Mouse (Mus musculus): Measurements from ENCODE around the gene Lrmda. TPM values are rescaled to one million over a fixed set of nuclear protein-coding genes. Genes with fewer than 3 reads are reported as not detected.

Lrmda gene
- total RNA-seq, 1 experiment from 2014 or later: 4.2 TPM

- no peak for DNase-seq
Measured at GRCm38 (mm10) chr14:22043420-22043819, 23.9 kb downstream of the Lrmda start.

DNA sequence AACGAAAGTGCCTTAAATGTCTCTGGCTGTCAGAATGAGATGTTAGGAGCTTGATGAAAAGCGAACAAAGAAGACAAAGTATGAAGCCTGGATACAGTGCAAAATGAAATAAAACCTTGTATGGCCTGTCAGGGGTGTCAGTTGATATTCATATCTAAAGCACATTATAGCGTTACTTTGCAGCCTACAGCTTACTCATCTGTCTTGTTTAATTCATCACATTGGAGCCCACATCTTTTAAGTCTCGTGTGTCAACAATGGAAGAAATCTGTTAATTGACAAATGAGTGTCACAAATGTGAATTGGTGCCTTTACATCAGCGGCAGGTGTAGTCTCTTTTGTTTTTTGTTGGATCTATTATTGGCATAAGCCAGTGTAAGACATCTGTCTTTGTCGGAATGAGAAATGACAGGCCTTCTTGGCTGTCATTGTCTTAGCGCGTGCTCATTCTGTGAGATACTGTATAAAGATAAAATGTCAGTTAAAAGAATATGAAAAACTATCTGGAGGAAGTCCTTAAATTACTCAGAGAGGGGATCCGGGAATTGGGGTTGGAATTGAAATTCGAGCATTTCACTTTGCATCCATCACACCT, 26.8 kb downstream of the Lrmda start:
- no peak for DNase-seq

DNA sequence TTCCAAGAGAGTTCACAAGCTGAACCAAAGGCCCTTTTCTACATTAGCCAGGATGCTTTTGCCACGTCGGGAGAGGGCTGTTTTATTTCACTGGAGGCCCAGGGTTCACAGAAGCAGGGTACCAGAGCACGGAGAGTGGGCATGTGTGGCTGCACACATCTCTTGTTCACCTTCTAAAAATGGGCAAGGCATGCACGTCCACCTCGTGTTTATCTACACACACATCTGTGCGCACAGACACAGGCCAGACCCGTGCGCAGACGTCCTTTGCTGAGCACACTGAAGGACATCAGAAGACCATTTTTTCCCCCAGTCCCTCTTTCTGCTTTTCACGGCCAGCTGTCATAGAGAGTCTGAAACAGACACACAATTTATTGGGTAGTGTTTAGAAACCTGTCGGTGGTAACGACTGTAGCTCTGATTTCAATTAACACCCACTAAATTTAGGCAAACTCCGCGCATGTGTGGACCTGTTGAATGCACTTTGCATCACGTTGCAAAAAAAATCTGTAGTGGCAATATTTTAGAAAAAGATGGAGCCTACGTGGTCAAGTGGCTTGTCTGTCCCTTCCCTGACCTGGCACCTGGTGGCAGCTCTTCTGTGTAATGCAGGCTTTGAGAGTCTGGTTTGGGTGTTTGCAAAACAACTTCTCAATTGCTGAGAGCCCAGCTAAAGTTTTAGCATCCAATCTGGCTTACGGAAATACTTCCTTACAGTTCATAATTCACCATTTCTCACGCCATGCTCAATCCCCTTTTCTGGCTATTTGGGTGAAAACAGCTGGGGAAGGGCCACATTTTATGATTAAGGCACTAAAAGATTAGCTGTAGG, 28.8 kb downstream of the Lrmda start:
- no peak for DNase-seq

DNA sequence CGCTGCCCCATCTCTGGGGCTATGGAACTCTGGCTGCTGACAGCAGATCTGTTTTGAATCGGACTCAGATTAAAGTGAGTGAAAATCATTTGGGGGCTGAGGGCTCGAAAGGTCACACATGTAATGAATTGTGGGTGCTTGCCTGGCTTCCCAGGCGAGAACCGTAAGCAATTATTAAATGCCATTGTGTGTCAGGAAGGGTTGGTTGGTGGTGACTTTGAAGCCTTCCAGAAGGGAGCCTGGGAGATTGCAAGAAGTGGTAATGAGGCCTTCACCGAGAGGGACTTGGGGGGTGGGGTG, 29.3 kb downstream of the Lrmda start:
- no peak for DNase-seq

GRCm38 (mm10) chr14:22049282-22049681, 29.8 kb downstream of the Lrmda start:
- no peak for DNase-seq

- peak; percentile 42 for DNase-seq
Measured at GRCm38 (mm10) chr14:22051941-22052664, 32.6 kb downstream of the Lrmda start.

DNA sequence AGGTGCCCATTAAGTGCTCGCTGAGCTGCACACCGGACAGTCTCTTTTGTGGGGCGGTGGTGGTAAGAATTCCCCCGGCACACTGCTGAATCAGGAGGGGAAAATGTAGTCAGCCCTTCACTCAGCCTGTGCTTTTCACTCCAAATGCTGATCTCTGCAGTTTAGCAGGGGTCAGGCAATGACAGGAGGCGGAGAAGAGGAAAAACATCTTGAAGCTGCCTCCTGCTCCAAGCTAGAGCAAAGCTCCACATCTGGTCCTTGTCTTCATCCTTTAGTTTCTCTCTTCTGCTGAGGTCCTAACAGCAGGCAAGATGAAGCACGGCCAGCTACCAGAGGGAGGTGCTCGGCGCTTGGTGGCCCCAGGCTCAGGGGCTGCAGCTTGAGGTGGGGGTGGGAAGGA, 36.1 kb downstream of the Lrmda start:
- DNase-seq: no peak

DNA sequence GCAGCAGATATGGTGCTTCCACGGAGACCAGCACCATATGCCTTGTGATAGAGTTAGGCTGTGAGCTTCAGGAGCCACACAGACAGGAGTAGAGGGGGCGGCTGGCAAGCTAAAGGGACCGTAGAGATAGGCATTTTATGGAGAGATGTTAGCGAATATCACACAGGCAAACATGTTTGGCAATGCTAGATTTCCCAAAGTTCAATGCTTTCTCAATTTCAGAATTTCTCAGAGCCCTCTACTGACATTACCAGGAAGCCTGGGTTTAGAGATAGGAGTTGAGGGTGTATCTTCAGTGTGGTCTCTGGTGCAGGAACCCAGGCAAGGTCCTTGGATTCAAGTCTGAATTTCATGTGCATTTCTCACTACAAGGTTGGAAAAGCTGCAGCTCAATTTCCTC, 36.7 kb downstream of the Lrmda start:
- no peak for DNase-seq

DNA sequence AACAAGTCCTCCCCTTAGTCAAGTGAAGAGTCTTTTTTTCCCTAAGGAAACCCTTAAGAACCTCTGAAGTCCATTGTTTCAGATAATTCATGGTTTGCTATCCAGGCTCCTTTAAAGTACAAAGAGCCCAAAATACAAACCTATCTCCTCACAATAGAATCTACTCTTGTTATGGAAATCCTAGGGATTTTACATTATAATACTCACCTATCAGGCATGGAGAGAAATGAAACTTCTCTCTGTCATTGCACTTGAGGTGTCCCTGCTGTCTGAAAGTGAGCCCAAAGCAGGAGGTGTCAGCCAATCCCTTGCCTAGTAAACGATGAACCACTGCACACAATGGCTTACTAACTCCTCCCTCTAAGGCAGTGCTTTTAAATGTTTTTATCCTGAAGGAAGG, 39.2 kb downstream of the Lrmda start:
- no peak for DNase-seq

DNA sequence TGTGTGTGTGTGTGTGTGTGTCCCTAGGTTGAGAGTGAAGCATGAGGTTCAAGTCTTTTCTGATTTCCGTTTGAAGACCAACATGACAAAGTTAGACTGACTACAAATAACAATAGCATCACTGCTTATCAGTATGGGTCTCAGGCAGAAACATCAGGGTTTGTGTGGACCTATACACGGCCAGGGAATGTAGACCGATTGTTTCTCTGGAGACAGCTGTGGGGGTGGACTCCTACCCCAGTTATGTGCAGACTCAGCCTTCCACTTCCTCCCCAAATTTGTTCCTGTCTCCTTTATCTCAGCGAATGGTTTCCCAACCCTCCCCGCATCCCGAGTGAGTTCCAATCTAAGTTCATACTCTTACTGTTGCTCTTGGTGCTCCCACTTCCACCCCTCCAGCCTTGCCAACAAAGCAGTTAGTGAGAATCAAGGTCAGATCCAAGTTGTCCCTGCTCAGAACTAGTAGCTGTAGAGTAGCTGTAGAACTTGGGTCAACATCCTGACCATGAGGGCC, 39.9 kb downstream of the Lrmda start:
- DNase-seq: no peak

DNA sequence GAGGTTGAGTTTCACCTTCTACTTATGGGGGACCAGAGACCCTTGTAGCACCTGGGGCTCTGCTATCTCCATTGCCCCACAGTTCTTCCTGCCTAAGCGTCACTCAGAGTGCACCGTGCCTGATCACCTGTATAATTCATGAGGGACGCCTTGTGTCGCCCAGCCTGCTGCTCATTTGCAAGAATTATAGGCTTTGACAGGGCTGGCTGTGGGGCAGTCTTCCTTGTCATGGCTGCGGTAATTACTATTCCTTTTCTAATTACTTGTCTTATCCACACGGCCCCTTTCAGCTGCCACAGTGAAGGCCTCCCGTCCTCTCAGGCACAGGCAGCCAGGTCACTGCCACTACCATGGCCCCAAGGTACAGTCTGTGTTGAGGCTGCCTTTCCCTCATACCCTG, 41.3 kb downstream of the Lrmda start:
- DNase-seq: no peak

DNA sequence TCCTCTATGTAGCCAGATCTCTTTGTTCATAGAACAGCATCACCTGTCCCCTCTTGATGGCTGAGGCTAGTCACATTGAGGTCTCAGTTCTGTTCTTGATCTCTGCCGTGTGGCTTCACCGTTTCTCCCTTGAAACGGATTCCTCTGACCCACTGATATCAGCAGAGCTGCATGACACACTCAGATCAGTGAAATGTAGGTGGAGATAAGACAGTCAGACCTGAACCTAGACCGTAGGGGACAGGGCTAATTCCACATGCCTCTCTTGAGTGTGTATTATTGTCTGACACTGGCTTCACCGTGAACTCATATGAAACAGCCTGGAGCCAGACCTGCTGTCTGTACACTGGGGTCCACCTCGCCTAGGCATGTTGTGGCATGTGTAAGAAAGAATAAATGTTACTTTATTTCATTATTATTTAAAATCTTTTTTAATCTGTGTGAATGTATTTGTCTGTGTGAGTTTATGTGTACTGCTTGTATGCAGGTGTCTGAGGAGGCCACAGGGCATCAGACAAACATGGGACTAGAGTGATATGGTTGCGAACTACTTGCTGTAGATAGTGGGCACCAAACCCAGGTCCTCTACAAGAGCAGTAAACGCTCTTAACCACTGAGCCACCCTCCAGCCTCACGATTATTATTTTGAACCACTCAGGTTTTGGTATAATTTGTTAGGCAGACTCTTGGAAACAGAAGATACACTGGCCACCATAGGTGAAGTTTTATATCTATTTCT, 42.8 kb downstream of the Lrmda start:
- no peak for DNase-seq

DNA sequence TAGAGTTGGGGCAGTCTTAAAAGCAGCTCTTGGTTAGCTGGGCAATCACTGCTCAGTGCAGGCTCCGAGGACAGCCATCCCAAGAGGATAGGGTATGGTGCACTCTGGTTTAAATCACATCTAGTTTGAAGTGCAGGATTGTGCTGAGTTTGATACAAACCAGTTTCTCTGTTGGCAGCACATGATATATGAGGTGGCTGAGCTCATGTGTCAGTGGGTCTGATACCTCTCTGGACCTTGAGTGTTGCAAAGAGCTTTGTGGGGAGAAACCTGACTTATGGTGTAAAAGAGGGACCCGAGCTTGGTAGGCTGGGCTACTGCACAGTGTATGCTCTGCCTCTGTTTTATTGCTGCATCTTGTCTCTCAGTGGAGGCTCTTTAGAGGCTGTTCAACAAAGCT, 49.7 kb downstream of the Lrmda start:
- DNase-seq: no peak

- no peak for DNase-seq
Measured at GRCm38 (mm10) chr14:22073385-22073784, 53.9 kb downstream of the Lrmda start.

DNA sequence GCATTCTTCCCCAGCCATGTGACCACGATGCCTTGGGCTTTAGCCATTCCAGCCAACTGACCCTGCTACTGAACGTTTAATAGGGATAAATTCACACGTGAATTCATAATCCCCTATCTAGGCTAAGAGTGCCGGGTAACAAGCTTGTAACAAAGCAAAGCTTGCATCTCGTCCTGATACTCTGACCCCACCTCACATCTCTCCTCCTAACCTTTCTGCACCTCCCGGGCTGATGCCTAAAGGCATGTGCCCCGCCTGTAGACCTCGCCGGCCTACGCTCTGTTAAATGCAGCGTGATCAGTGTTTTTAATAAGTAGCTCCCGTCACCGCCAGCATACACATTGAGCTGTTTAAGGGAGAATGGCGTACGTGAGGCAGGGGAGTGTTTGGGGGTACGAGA, 54.7 kb downstream of the Lrmda start:
- DNase-seq: no peak

DNA sequence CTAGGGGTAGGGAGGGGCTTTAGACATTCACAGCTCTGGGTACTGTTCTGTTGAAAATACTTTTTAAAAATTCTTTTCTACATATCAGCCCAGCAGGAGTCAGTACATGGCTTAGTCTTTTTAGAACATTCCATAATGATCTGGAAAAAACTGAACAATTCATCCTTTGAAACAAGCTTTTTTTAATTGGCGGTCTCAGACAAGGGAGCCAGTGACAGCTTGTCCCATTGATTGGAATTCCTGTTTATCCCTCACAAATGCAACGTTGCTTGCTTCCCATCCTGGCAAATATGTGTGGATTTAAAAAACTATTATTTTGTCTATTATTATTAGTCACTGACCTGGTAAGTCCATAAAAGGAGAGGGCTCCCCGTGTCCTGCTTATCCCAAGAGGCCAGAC, 64.4 kb downstream of the Lrmda start:
- DNase-seq: no peak

DNA sequence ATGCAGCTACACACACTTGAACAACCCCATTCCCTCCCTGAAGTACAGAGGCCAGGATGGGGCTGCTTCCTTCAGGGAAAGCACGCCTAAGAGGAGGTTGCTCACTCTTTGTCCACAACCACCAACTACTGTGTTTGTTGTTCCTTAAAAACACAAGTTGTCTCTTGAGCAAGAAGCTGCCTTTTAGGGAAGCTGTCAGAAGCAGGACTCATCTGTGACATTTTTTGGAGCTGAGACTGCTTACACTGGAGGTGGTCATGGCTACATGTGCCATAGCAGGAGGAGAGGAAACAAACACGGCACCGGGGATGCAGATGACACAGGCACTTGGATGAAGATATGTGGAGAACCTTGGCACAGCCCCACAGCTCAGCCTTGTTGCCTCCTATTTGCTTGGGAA, 65.9 kb downstream of the Lrmda start:
- no peak for DNase-seq

DNA sequence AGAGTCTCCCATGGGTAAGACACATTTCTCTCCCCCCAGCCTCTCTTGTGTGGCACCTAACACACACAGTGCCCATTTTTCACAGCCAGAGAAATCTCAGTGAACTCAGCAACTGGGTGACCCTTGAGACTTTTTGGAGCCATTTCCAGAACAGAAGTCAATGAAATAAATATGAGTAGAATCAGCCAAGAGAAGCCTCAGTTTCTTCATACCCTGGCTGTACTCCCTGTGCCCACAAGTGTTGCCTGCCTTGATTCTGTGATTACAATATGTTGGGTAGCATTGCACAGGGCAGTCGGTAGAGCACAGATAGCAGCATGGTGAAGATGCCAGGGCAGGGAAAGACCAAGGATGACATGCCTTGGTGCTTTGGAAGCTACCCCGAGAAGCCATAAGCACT, 69.1 kb downstream of the Lrmda start:
- DNase-seq: peak; percentile 29

GRCm38 (mm10) chr14:22089331-22089730, 69.8 kb downstream of the Lrmda start:
- no peak for DNase-seq

- DNase-seq: peak; percentile 14
Measured at GRCm38 (mm10) chr14:22089866-22090470, 70.5 kb downstream of the Lrmda start.

DNA sequence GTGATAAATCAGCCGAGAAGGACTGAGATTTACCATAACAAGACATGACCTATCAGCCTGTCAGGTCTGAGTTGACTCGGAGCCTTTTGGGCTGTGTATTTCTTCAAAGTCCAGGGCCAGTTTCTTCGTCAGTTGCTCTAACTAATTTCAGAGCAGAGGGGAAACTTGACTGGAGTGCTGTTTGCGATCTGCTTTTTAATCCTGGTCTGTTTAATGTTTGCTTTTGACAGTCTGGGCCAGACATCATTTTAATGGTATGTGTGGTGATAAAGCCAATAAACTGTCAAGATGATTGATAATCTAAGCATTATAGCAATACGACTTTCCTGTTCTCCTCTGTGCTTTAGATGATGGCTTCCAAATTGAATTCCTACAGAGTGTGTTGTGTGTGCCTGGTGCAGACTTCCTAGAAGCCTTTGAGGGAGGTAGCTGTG, 71.3 kb downstream of the Lrmda start:
- DNase-seq: no peak

DNA sequence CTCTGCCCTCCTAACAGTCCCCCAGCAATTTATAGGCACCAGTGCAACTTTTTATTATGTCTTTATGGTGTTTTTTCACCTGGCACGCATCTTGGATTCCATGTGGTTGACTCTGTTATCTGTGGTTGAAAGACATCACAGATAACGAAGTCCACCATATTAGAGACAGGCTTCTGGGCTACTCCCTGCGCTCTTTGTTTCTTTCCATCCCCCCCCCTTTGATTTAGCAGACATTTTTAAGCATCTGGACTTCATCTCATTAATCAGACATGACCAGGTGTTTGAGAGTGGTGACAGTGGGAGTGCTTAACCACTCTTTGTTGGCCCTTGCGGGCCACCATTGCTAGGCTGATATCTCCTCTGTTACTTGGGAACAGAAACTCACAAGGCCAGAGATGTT, 71.8 kb downstream of the Lrmda start:
- DNase-seq: no peak
